18 mouse cellular contexts compared by ENCODE assay signal in genomic region chr7:133702333-133702732, GRCm38 (mm10). TPM values are rescaled to one million over a fixed set of nuclear protein-coding genes. Genes with fewer than 3 reads are reported as not detected.
DNase-seq lines count a peak whose midpoint lies in the region; ATAC-seq and TF ChIP-seq lines count a peak whose summit lies in the region.
"Had no signal": no experiment of that assay in that cellular context is flagged by ENCODE, and none has a peak within 500 bp of the region (broad histone marks: within the 10 kb centered on the region; RNA-seq: fewer than 3 reads in every experiment).

No protein-coding gene starts in this region.

- peak overlapping the region; percentile 5; the same call in 1 of the 2 replicates for H3K4me2 ChIP-seq in heart, embryonic 11.5 days
- H3K4me2 ChIP-seq in neural tube, embryonic 15.5 days, result no peak overlapping the region
- H3K4me2 ChIP-seq: embryonic facial prominence, embryonic 13.5 days; limb, embryonic 12.5 days had no signal

- no peak for DNase-seq in heart, adult 11 months
- peak; percentile 89 for DNase-seq in liver
- peak; percentile 67 to 83 for DNase-seq in spleen, postnatal 10 days (ENCODE audit: low spot score in 2 of 2)
- no peak for DNase-seq in kidney, postnatal 36 days
- DNase-seq in adrenal gland, adult 18-20 months (ENCODE audit: low spot score in 2 of 2), result no peak
- DNase-seq: adrenal gland, adult 8-10 months; cerebellum, adult 18-20 months; thymus, postnatal 14 days had no signal

- ATAC-seq in heart, embryonic 11.5 days (replicated peaks; ENCODE audit: insufficient number of reproducible peaks, low FRiP score, low TSS enrichment), result peak; percentile 72
- no peak for ATAC-seq in neural tube, embryonic 15.5 days (ENCODE audit: low FRiP score)
- ATAC-seq: Patski had no signal

- H3K36me3 ChIP-seq in heart, embryonic 11.5 days (ENCODE audit: control insufficient read depth, insufficient read depth, low read length), result no peaks in the 10 kb centered on the region
- H3K36me3 ChIP-seq in neural tube, embryonic 15.5 days, result peaks cover 12% of the 10 kb centered on the region

- WGBS in heart, embryonic 11.5 days (ENCODE audit: insufficient replicate concordance), result 33% methylated on average over 10 of the region's 10 CpGs
- 67% methylated on average over 10 of the region's 10 CpGs for WGBS in bone marrow, adult 2 months
- 94% methylated on average over 10 of the region's 10 CpGs for WGBS in neural tube, embryonic 15.5 days

- no peak for TF ChIP-seq CTCF in bone marrow, adult 2 months (IDR thresholded peaks at IDR 0.05; ENCODE audit: control insufficient read depth, insufficient read depth, low read length)

- H3K9ac ChIP-seq in heart, embryonic 11.5 days (ENCODE audit: low read depth, low read length), result peak overlapping the region; percentile 59; the same call in 1 of the 2 replicates
- no peak overlapping the region for H3K9ac ChIP-seq in neural tube, embryonic 15.5 days (replicated peaks)
- H3K9ac ChIP-seq: embryonic facial prominence, embryonic 13.5 days; limb, embryonic 12.5 days had no signal

- H3K9me3 ChIP-seq in heart, embryonic 11.5 days (replicated peaks; ENCODE audit: control insufficient read depth, low read length), result no peaks in the 10 kb centered on the region
- H3K9me3 ChIP-seq in neural tube, embryonic 15.5 days (replicated peaks), result no peaks in the 10 kb centered on the region
- H3K9me3 ChIP-seq: embryonic facial prominence, embryonic 13.5 days had no signal

- peaks cover 6% of the 10 kb centered on the region; the same call in 1 of the 2 replicates for H3K4me1 ChIP-seq in heart, embryonic 11.5 days (ENCODE audit: control insufficient read depth, insufficient read depth, low read length)
- no peaks in the 10 kb centered on the region; the same call in 1 of the 2 replicates for H3K4me1 ChIP-seq in bone marrow, adult 2 months (ENCODE audit: control insufficient read depth, insufficient read depth, low read length)
- no peaks in the 10 kb centered on the region for H3K4me1 ChIP-seq in neural tube, embryonic 15.5 days
- H3K4me1 ChIP-seq: embryonic facial prominence, embryonic 13.5 days; limb, embryonic 12.5 days had no signal

- peak overlapping the region; percentile 36 for H3K4me3 ChIP-seq in heart, embryonic 11.5 days (ENCODE audit: low read depth, low read length)
- peak overlapping the region; percentile 67 for H3K4me3 ChIP-seq in bone marrow, adult 2 months (replicated peaks; ENCODE audit: control insufficient read depth, low read depth, low read length)
- no peak overlapping the region for H3K4me3 ChIP-seq in neural tube, embryonic 15.5 days (replicated peaks)
- H3K4me3 ChIP-seq: embryonic facial prominence, embryonic 13.5 days; limb, embryonic 12.5 days; myocyte had no signal

- no peaks in the 10 kb centered on the region for H3K27me3 ChIP-seq in heart, embryonic 11.5 days (ENCODE audit: control insufficient read depth, insufficient read depth, low read length)
- no peaks in the 10 kb centered on the region for H3K27me3 ChIP-seq in neural tube, embryonic 15.5 days (replicated peaks)
- H3K27me3 ChIP-seq: embryonic facial prominence, embryonic 13.5 days; limb, embryonic 12.5 days; Patski had no signal

- H3K27ac ChIP-seq in heart, embryonic 11.5 days (ENCODE audit: low read depth, low read length), result peak overlapping the region; percentile 81
- H3K27ac ChIP-seq in bone marrow, adult 2 months (ENCODE audit: control insufficient read depth, insufficient read depth, low read depth, low read length, poor library complexity), result peak overlapping the region; percentile 98
- no peak overlapping the region for H3K27ac ChIP-seq in neural tube, embryonic 15.5 days (replicated peaks)
- H3K27ac ChIP-seq: embryonic facial prominence, embryonic 13.5 days; limb, embryonic 12.5 days had no signal

- peak; percentile 48; the same call in 1 of the 2 replicates for TF ChIP-seq POLR2A in bone marrow, adult 2 months (IDR thresholded peaks at IDR 0.05; ENCODE audit: borderline replicate concordance, control insufficient read depth, low read depth, low read length)

RNA-seq across cellular contexts. Expression of gene Bccip, which starts 6.8 kb away (rescaled TPM):
- polyA plus RNA-seq in heart, embryonic 11.5 days (2014; fragmentation: Nextera tagmentation; extraction: Ambion mirVana), result 100 and 102 TPM in 2 replicates
- polyA plus RNA-seq in bone marrow, adult 2 months (2011; ENCODE audit: insufficient read depth, insufficient read length, low replicate concordance, missing spikeins), result 139 and 202 TPM in 2 replicates
- 10 to 100 TPM; 61.9 to 66.3 TPM for total RNA-seq in adrenal gland, adult 18-20 months (2021)
- 103 and 109 TPM in 2 replicates for polyA plus RNA-seq in neural tube, embryonic 15.5 days (2015; fragmentation: Nextera tagmentation; extraction: Ambion mirVana)

RNA-seq across cellular contexts. Expression of gene Uros, which starts 7.5 kb away (rescaled TPM):
- 53.0 and 53.6 TPM in 2 replicates for polyA plus RNA-seq in heart, embryonic 11.5 days (2014; fragmentation: Nextera tagmentation; extraction: Ambion mirVana)
- polyA plus RNA-seq in bone marrow, adult 2 months (2011; ENCODE audit: insufficient read depth, insufficient read length, low replicate concordance, missing spikeins), result 95.2 and 112 TPM in 2 replicates
- total RNA-seq in adrenal gland, adult 18-20 months (2021), result 10 to 100 TPM; 13.9 to 16.3 TPM
- polyA plus RNA-seq in neural tube, embryonic 15.5 days (2015; fragmentation: Nextera tagmentation; extraction: Ambion mirVana), result 51.3 and 52.2 TPM in 2 replicates

RNA-seq across cellular contexts. Expression of gene Mmp21, which starts 22.5 kb away (rescaled TPM):
- 0.11 and 0.23 TPM in 2 replicates for polyA plus RNA-seq in heart, embryonic 11.5 days (2014; fragmentation: Nextera tagmentation; extraction: Ambion mirVana)
- polyA plus RNA-seq in bone marrow, adult 2 months (2011; ENCODE audit: insufficient read depth, insufficient read length, low replicate concordance, missing spikeins), result not detected in 2 replicates
- not detected for total RNA-seq in adrenal gland, adult 18-20 months (2021)
- polyA plus RNA-seq in neural tube, embryonic 15.5 days (2015; fragmentation: Nextera tagmentation; extraction: Ambion mirVana), result not detected in 2 replicates
- total RNA-seq: adrenal gland, adult 8-10 months had no signal
- polyA plus RNA-seq: C2C12; embryonic facial prominence, embryonic 13.5 days; hindbrain, embryonic 11.5 days; kidney, embryonic 16.5 days; limb, embryonic 12.5 days; myocyte; Patski had no signal

Comparison
In these comparisons a context has a peak if more than half of its experiments do, and no peak if none do; other contexts are left out.
1. DNase-seq: peak in liver (single experiment) and spleen, postnatal 10 days (2 of 2); none in heart, adult 11 months (single experiment), kidney, postnatal 36 days (0 of 2) and adrenal gland, adult 18-20 months (0 of 2).